Mouse (Mus musculus): ENCODE results near the gene Ccer1.
A peak's percentile ranks its signal among the peaks of the same experiment; 100 is the strongest.
"Not testable (repeated sequence)": the region's sequence is repeated elsewhere in the genome, so short reads cannot be mapped to it uniquely, and the experiment has no call there.

Gene Ccer1

GRCm38 (mm10) chr10:97692913-97693312 is at the start of gene Ccer1:
Gene Ccer1 (plus strand): TSS chr10:97693059.
- DNase-seq (ENCODE audit: low spot score in 2 of 2): no peak

- no peak for DNase-seq (ENCODE audit: low spot score in 2 of 2)
Observed at GRCm38 (mm10) chr10:97643768-97644167, 49.1 kb upstream of the Ccer1 start, which contains the start of gene Epyc. Gene Epyc (plus strand): TSS chr10:97644068.

- no peak for DNase-seq (ENCODE audit: low spot score in 2 of 2)
Observed at GRCm38 (mm10) chr10:97650334-97650733, 42.5 kb upstream of the Ccer1 start.

- no peak for DNase-seq (ENCODE audit: low spot score in 2 of 2)
Observed at GRCm38 (mm10) chr10:97659489-97659888, 33.4 kb upstream of the Ccer1 start.

- DNase-seq (ENCODE audit: low spot score in 2 of 2): no peak
Observed at GRCm38 (mm10) chr10:97668656-97669055, 24.2 kb upstream of the Ccer1 start.

- peak; percentile 1 to 15 for DNase-seq (ENCODE audit: low spot score in 2 of 2)
Observed at GRCm38 (mm10) chr10:97670202-97670601, 22.7 kb upstream of the Ccer1 start.

GRCm38 (mm10) chr10:97673239-97673638 is 19.6 kb upstream of the Ccer1 start:
- DNase-seq (ENCODE audit: low spot score in 2 of 2): no peak

- DNase-seq (ENCODE audit: low spot score in 2 of 2): no peak
Observed at GRCm38 (mm10) chr10:97682981-97683380, 9.9 kb upstream of the Ccer1 start.

GRCm38 (mm10) chr10:97687198-97687597 is 5.7 kb upstream of the Ccer1 start:
- no peak for DNase-seq (ENCODE audit: low spot score in 2 of 2)

GRCm38 (mm10) chr10:97689425-97689824 is 3.4 kb upstream of the Ccer1 start:
- no peak for DNase-seq (ENCODE audit: low spot score in 2 of 2)

- DNase-seq (ENCODE audit: low spot score in 2 of 2): no peak
Observed at GRCm38 (mm10) chr10:97693398-97694135, 708 bp downstream of the Ccer1 start.

- no peak for DNase-seq (ENCODE audit: low spot score in 2 of 2)
Observed at GRCm38 (mm10) chr10:97702321-97702720, 9.5 kb downstream of the Ccer1 start.

- DNase-seq (ENCODE audit: low spot score in 2 of 2): peak in 1 of 2 experiments; percentile 41
Observed at GRCm38 (mm10) chr10:97704562-97704961, 11.7 kb downstream of the Ccer1 start.

- DNase-seq (ENCODE audit: low spot score in 2 of 2): peak in 1 of 2 experiments; percentile 42
Observed at GRCm38 (mm10) chr10:97712687-97713086, 19.8 kb downstream of the Ccer1 start.

GRCm38 (mm10) chr10:97714584-97714983 is 21.7 kb downstream of the Ccer1 start:
- DNase-seq (ENCODE audit: low spot score in 2 of 2): no peak

GRCm38 (mm10) chr10:97715289-97715906 is 22.5 kb downstream of the Ccer1 start:
- no peak for DNase-seq (ENCODE audit: low spot score in 2 of 2)

- peak in 1 of 2 experiments; percentile 37 for DNase-seq (ENCODE audit: low spot score in 2 of 2)
Observed at GRCm38 (mm10) chr10:97717233-97717632, 24.4 kb downstream of the Ccer1 start.

- peak in 1 of 2 experiments; percentile 35 for DNase-seq (ENCODE audit: low spot score in 2 of 2)
Observed at GRCm38 (mm10) chr10:97718021-97718420, 25.2 kb downstream of the Ccer1 start.

GRCm38 (mm10) chr10:97720625-97721024 is 27.8 kb downstream of the Ccer1 start:
- DNase-seq (ENCODE audit: low spot score in 2 of 2): no peak

GRCm38 (mm10) chr10:97722709-97723108 is 29.9 kb downstream of the Ccer1 start:
- no peak for DNase-seq (ENCODE audit: low spot score in 2 of 2)

- DNase-seq (ENCODE audit: low spot score in 2 of 2): no peak
Observed at GRCm38 (mm10) chr10:97725929-97726328, 33.1 kb downstream of the Ccer1 start.

- DNase-seq (ENCODE audit: low spot score in 2 of 2): not testable (repeated sequence)
Observed at GRCm38 (mm10) chr10:97726655-97727054, 33.8 kb downstream of the Ccer1 start, which contains the start of gene C030005K15Rik. Gene C030005K15Rik (minus strand): TSS chr10:97726755.
